Mouse (Mus musculus): ENCODE measurements around the gene Zfp970. TPM values are rescaled to one million over a fixed set of nuclear protein-coding genes. Genes with fewer than 3 reads are reported as not detected.

Zfp970 gene
- 0.09 and 0.28 TPM in 2 replicates for polyA plus RNA-seq (2012; ENCODE audit: low replicate concordance)

GRCm38 (mm10) chr2:177464676-177465075 lies at the start of gene Zfp970:
Gene Zfp970, plus strand, starts transcription at chr2:177464733.

GRCm38 (mm10) chr2:177498067-177498466 lies 33.5 kb downstream of the Zfp970 start, which contains the start of gene Gm14403:
Gene Gm14403, plus strand, starts transcription at chr2:177498215.

Other genes with a start within 250 kb of the Zfp970 start
- not detected in 2 replicates for gene Gm14409, start 197.7 kb upstream of the Zfp970 start, polyA plus RNA-seq (2012; ENCODE audit: low replicate concordance)
- not detected in 2 replicates for gene Gm14412, start 140.4 kb upstream of the Zfp970 start, polyA plus RNA-seq (2012; ENCODE audit: low replicate concordance)
- not detected in 2 replicates for gene Gm14418, start 66.4 kb upstream of the Zfp970 start, polyA plus RNA-seq (2012; ENCODE audit: low replicate concordance)
- gene Gm14403, start 33.5 kb downstream of the Zfp970 start, polyA plus RNA-seq (2012; ENCODE audit: low replicate concordance), result not detected in 2 replicates
- not detected in 2 replicates for gene Gm14406, start 113.5 kb downstream of the Zfp970 start, polyA plus RNA-seq (2012; ENCODE audit: low replicate concordance)

Data from hematopoietic multipotent progenitor cell, adult 10-12 weeks (in vitro differentiated cells).